Mouse (Mus musculus) kidney, embryonic 14.5 days (tissue): ENCODE results near the gene Ifna16. TPM values are rescaled to one million over a fixed set of nuclear protein-coding genes. Genes with fewer than 3 reads are reported as not detected.
A peak's percentile ranks its signal among the peaks of the same experiment; 100 is the strongest.

Experiments
- ATAC-seq: fragments of 200-750 bp; cut with Nextera tagmentation; 2 replicates; pipeline ENCODE4 v1.8.0; 2017; ENCODE audit warnings: moderate number of reproducible peaks, mild to moderate bottlenecking, moderate TSS enrichment, moderate library complexity; ENCODE audit not compliant: low FRiP score, low TSS enrichment
- H3K27ac ChIP-seq: fragments of 300-500 bp; sonication (generic); 2 replicates; pipeline ENCODE4 v1.5.1; 2014; ENCODE audit warnings: low read depth, mild to moderate bottlenecking, low read length, moderate library complexity, mixed read lengths
- H3K27me3 ChIP-seq: fragments of 300-500 bp; sonication (generic); 2 replicates; pipeline ENCODE4 v1.6.1; 2014; ENCODE audit warnings: mild to moderate bottlenecking, low read length; ENCODE audit not compliant: control insufficient read depth, insufficient read depth
- H3K36me3 ChIP-seq: fragments of 300-500 bp; sonication (generic); 2 replicates; pipeline ENCODE4 v1.6.1; 2014; ENCODE audit warnings: low read length, mixed read lengths; ENCODE audit not compliant: control insufficient read depth, insufficient read depth
- H3K4me1 ChIP-seq: fragments of 300-500 bp; sonication (generic); 2 replicates; pipeline ENCODE4 v1.6.1; 2014; ENCODE audit warnings: low read length, mixed read lengths; ENCODE audit not compliant: control insufficient read depth, insufficient read depth
- H3K4me2 ChIP-seq: fragments of 300-500 bp; sonication (generic); replicated peaks from 2 replicates; pipeline ENCODE4 v1.6.1; 2014; ENCODE audit warnings: low read depth, mild to moderate bottlenecking, low read length
- H3K4me3 ChIP-seq: fragments of 300-500 bp; sonication (generic); 2 replicates; pipeline ENCODE4 v1.5.1; 2014; ENCODE audit warnings: mild to moderate bottlenecking, low read length
- H3K9ac ChIP-seq: fragments of 300-500 bp; sonication (generic); 2 replicates; pipeline ENCODE4 v1.6.1; 2014; ENCODE audit warnings: low read depth, mild to moderate bottlenecking, low read length, moderate library complexity
- H3K9me3 ChIP-seq: fragments of 300-500 bp; sonication (generic); 2 replicates; pipeline ENCODE4 v1.6.1; 2016; ENCODE audit warnings: low read length; ENCODE audit not compliant: control insufficient read depth
- WGBS: fragments of 180-500 bp; shearing (Covaris S2); extraction: QIAGEN DNeasy Blood & Tissue Kit; methylation state at CpG from one replicate; pipeline ENCODE4 v1.1.7; 2014; 5-methylcytosine and 5-hydroxymethylcytosine counted together
- polyA plus RNA-seq: library from polyadenylated mRNA; unstranded; fragments of >200 nt; fragmentation: Nextera tagmentation; extraction: Ambion mirVana; gene quantifications from 2 replicates; pipeline ENCODE4 v1.2.1, GENCODE M21; 2014

The Ifna16 gene
- polyA plus RNA-seq, 1 experiment from 2014 or later = not detected

DNA sequence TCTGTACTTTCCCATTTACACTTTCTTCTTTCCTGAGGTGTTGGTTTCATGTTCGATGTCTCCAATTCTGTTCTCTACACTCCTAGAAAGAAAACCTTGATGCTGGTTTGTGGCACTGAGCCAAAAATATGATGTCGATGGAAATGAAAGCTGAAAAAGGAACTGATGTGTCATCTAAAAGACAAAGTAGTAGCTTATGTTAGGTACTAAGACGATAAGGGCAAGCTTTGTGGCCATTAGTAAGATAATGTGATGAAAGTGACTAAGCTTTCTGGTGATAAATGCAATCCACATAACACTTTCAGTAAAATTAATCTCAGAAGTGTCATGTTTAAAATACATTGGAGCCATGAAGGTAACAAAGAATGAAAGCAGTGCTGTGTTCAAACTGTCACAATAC lies 4.6 kb upstream of the Ifna16 start:
- no peaks in the 10 kb centered on the region for H3K36me3 ChIP-seq
- no peaks in the 10 kb centered on the region for H3K4me1 ChIP-seq
- WGBS = 76% methylated on average over 3 of the region's 3 CpGs
- no peak overlapping the region for H3K4me3 ChIP-seq
- no peak overlapping the region for H3K9ac ChIP-seq
- H3K27ac ChIP-seq = no peak overlapping the region
- no peaks in the 10 kb centered on the region for H3K9me3 ChIP-seq
- no peaks in the 10 kb centered on the region for H3K27me3 ChIP-seq
- no peak for ATAC-seq
- no peak overlapping the region for H3K4me2 ChIP-seq

DNA sequence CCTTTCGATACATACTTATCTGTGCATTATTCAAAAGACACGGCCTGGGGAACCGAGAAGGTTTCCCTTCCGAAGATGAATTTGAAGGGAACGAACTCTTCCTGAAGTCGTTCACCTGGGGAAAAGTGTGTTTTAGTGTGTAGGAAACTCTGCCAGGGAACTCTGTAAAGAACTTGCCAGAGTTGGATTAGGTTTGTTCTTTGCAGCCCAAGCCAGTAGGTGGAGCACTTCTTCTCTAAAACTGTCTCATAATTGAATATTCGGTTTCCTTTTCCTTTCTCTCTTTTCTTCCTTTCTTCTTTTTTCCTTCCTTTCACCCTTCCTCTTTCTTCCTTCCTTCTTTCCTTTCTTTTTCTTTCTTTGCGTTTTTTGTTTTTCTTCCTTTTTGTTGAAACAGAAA lies 3.6 kb upstream of the Ifna16 start:
- Histone ChIP-seq H3K4me3 (no peak overlapping the region), H3K4me1 (no peaks in the 10 kb centered on the region), H3K27ac (no peak overlapping the region), H3K9me3 (no peaks in the 10 kb centered on the region), H3K9ac (no peak overlapping the region), H3K4me2 (no peak overlapping the region), H3K27me3 (no peaks in the 10 kb centered on the region), H3K36me3 (no peaks in the 10 kb centered on the region)
- no peak for ATAC-seq
- WGBS = 51% methylated on average over 8 of the region's 8 CpGs

GRCm38 (mm10) chr4:88655461-88655860 lies 21.3 kb downstream of the Ifna16 start:
- Histone ChIP-seq H3K4me3 (no peak overlapping the region), H3K4me1 (no peaks in the 10 kb centered on the region), H3K36me3 (no peaks in the 10 kb centered on the region), H3K9me3 (no peaks in the 10 kb centered on the region), H3K27ac (no peak overlapping the region), H3K4me2 (no peak overlapping the region), H3K9ac (no peak overlapping the region), H3K27me3 (no peaks in the 10 kb centered on the region)
- WGBS = 50% methylated on average over 1 of the region's 1 CpGs
- no peak for ATAC-seq

GRCm38 (mm10) chr4:88653644-88654043 lies 23.1 kb downstream of the Ifna16 start:
- H3K27ac ChIP-seq = no peak overlapping the region
- no peak for ATAC-seq
- no peaks in the 10 kb centered on the region for H3K36me3 ChIP-seq
- H3K4me1 ChIP-seq = no peaks in the 10 kb centered on the region
- no peak overlapping the region for H3K9ac ChIP-seq
- no peaks in the 10 kb centered on the region for H3K9me3 ChIP-seq
- no peaks in the 10 kb centered on the region for H3K27me3 ChIP-seq
- WGBS = 74% methylated on average over 3 of the region's 3 CpGs
- H3K4me3 ChIP-seq = no peak overlapping the region
- H3K4me2 ChIP-seq = no peak overlapping the region

DNA sequence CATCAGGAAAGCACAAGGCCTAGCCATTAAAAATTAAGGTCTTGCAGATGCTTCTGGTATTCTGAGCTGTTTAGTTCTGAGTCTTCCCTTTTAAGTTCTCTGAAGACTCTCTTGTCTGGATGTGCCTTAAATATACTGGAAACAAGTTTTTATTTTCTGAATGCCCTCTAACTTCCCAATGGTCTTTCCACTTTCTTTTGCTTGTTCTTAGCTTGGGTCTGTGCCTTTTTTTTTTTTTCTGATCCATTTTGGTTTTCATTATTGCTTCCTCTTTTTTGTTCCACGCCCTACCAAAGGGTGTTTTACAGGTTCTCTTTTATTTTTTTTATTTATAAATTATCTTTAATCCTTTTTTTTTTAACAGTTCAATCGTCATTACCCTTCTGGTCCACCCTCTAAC lies 32.4 kb downstream of the Ifna16 start, which contains the start of gene Ifna13:
Gene Ifna13, minus strand, starts transcription at position 101 of the 400 bp plus-strand sequence.
- Histone ChIP-seq H3K4me3 (no peak within 1 kb of the TSS), H3K4me1 (no peaks in the 10 kb centered on the region), H3K9me3 (no peaks in the 10 kb centered on the region), H3K9ac (no peak within 1 kb of the TSS), H3K36me3 (no peaks in the 10 kb centered on the region), H3K27ac (no peak within 1 kb of the TSS), H3K27me3 (no peaks in the 10 kb centered on the region), H3K4me2 (no peak within 1 kb of the TSS)
- WGBS = 62% methylated on average over 2 of the region's 2 CpGs
- no peak for ATAC-seq

- WGBS = 25% methylated on average over 2 of the region's 2 CpGs
- no peak for ATAC-seq
- H3K4me3 ChIP-seq = no peak overlapping the region
- H3K27ac ChIP-seq = no peak overlapping the region
- no peaks in the 10 kb centered on the region for H3K9me3 ChIP-seq
- no peak overlapping the region for H3K4me2 ChIP-seq
- no peaks in the 10 kb centered on the region for H3K36me3 ChIP-seq
- no peaks in the 10 kb centered on the region for H3K4me1 ChIP-seq
- H3K27me3 ChIP-seq = no peaks in the 10 kb centered on the region
- H3K9ac ChIP-seq = no peak overlapping the region
These were observed 34.2 kb downstream of the Ifna16 start for GRCm38 (mm10) chr4:88642526-88642925.

DNA sequence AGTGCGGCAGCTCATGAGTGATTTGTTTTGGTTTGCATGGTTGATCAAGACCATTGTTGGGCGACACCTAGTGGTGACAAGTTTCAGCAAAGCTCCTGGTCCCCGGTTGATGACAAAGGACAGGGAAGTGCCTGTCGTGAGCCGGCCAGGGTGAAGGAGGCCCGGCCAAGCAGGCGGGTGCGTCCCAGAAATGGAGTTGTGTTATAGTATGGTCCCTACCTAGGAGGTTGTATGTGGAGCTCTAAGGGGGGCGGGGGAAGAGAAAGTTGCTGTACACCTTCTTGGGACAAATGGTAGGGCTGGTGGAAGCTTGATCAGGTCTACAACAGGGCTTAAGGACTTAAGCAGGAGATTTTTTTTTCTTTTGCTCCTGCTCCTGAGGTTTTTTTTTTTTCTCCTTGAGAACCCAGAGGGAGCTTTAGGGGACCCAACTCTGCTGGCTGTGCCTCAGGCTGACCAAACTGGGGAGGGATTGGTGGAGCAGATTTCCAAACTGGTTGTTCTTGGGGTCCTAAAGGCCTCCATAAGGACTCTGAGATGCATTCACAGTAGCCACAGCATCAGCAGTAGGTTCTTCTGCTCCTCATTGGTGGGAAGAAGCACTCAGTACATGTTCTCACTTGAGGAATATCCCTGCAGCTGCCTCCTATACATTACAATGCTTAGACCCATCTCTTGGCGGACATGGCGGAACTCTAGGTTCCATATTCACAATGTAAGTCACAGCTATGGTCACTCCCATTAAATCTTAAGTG lies 35.5 kb downstream of the Ifna16 start:
- Histone ChIP-seq H3K9ac (peak overlapping the region; percentile 42; the same call in 1 of the 2 replicates), H3K27me3 (no peaks in the 10 kb centered on the region), H3K4me2 (peak overlapping the region; percentile 33), H3K36me3 (no peaks in the 10 kb centered on the region), H3K9me3 (no peaks in the 10 kb centered on the region), H3K4me1 (no peaks in the 10 kb centered on the region), H3K4me3 (peak overlapping the region; percentile 26; the same call in 1 of the 2 replicates), H3K27ac (no peak overlapping the region)
- ATAC-seq = peak; percentile 92
- WGBS = 12% methylated on average over 11 of the region's 11 CpGs

- H3K27ac ChIP-seq = no peak overlapping the region
- no peaks in the 10 kb centered on the region for H3K4me1 ChIP-seq
- peak overlapping the region; percentile 42; the same call in 1 of the 2 replicates for H3K9ac ChIP-seq
- H3K27me3 ChIP-seq = no peaks in the 10 kb centered on the region
- 63% methylated on average over 8 of the region's 8 CpGs for WGBS
- H3K9me3 ChIP-seq = no peaks in the 10 kb centered on the region
- no peaks in the 10 kb centered on the region for H3K36me3 ChIP-seq
- H3K4me2 ChIP-seq = peak overlapping the region; percentile 33
- no peak for ATAC-seq
- H3K4me3 ChIP-seq = peak overlapping the region; percentile 26; the same call in 1 of the 2 replicates
These were observed 36.0 kb downstream of the Ifna16 start for GRCm38 (mm10) chr4:88640704-88641076.

DNA sequence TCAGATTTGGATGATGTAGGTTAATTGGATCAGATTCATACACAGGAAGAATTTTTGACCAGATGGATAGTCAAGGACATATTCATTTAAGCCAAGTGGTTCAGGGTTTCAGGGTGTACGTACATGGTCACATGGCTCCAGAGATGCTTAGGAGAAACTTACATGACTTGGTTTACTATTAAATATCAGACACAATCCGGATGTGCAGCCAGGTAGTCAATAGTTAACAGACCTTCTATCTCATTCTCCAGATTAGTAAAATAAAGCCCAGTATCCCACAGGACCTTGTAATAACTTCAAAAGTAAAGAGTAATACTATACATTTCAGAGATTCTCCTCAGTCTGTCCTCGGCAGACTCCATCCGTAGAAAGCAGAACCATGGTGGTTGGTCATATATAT lies 42.4 kb downstream of the Ifna16 start, which contains the start of gene C87499:
Gene C87499, minus strand, starts transcription at position 101 of the 400 bp plus-strand sequence.
- Histone ChIP-seq H3K9me3 (no peaks in the 10 kb centered on the region), H3K27me3 (no peaks in the 10 kb centered on the region), H3K4me3 (no peak within 1 kb of the TSS), H3K27ac (no peak within 1 kb of the TSS), H3K9ac (no peak within 1 kb of the TSS), H3K36me3 (no peaks in the 10 kb centered on the region), H3K4me2 (no peak within 1 kb of the TSS), H3K4me1 (no peaks in the 10 kb centered on the region)
- WGBS = 86% methylated on average over 4 of the region's 4 CpGs
- no peak for ATAC-seq
